Mouse (Mus musculus): Measurements from ENCODE around the gene Asxl2.

- no peak for TF ChIP-seq FLI1 (IDR thresholded peaks at IDR 0.05; ENCODE audit: low read length)
- no peak for TF ChIP-seq GATA1 (IDR thresholded peaks at IDR 0.05; ENCODE audit: borderline replicate concordance, low read length)
Observed at GRCm38 (mm10) chr12:3547911-3548310, 121.3 kb downstream of the Asxl2 start.
